Mouse (Mus musculus) kidney, embryonic 14.5 days (tissue): Measurements from ENCODE around the gene Gk5. TPM values are rescaled to one million over a fixed set of nuclear protein-coding genes. Genes with fewer than 3 reads are reported as not detected.
"Not testable (repeated sequence)": the region's sequence is repeated elsewhere in the genome, so short reads cannot be mapped to it uniquely, and the experiment has no call there.

Source experiments
- ATAC-seq: fragments of 200-750 bp; cut with Nextera tagmentation; 2 replicates; pipeline ENCODE4 v1.8.0; 2017; ENCODE audit warnings: moderate number of reproducible peaks, mild to moderate bottlenecking, moderate TSS enrichment, moderate library complexity; ENCODE audit not compliant: low FRiP score, low TSS enrichment
- H3K27ac ChIP-seq: fragments of 300-500 bp; sonication (generic); 2 replicates; pipeline ENCODE4 v1.5.1; 2014; ENCODE audit warnings: low read depth, mild to moderate bottlenecking, low read length, moderate library complexity, mixed read lengths
- H3K27me3 ChIP-seq: fragments of 300-500 bp; sonication (generic); 2 replicates; pipeline ENCODE4 v1.6.1; 2014; ENCODE audit warnings: mild to moderate bottlenecking, low read length; ENCODE audit not compliant: control insufficient read depth, insufficient read depth
- H3K36me3 ChIP-seq: fragments of 300-500 bp; sonication (generic); 2 replicates; pipeline ENCODE4 v1.6.1; 2014; ENCODE audit warnings: low read length, mixed read lengths; ENCODE audit not compliant: control insufficient read depth, insufficient read depth
- H3K4me1 ChIP-seq: fragments of 300-500 bp; sonication (generic); 2 replicates; pipeline ENCODE4 v1.6.1; 2014; ENCODE audit warnings: low read length, mixed read lengths; ENCODE audit not compliant: control insufficient read depth, insufficient read depth
- H3K4me2 ChIP-seq: fragments of 300-500 bp; sonication (generic); replicated peaks from 2 replicates; pipeline ENCODE4 v1.6.1; 2014; ENCODE audit warnings: low read depth, mild to moderate bottlenecking, low read length
- H3K4me3 ChIP-seq: fragments of 300-500 bp; sonication (generic); 2 replicates; pipeline ENCODE4 v1.5.1; 2014; ENCODE audit warnings: mild to moderate bottlenecking, low read length
- H3K9ac ChIP-seq: fragments of 300-500 bp; sonication (generic); 2 replicates; pipeline ENCODE4 v1.6.1; 2014; ENCODE audit warnings: low read depth, mild to moderate bottlenecking, low read length, moderate library complexity
- H3K9me3 ChIP-seq: fragments of 300-500 bp; sonication (generic); 2 replicates; pipeline ENCODE4 v1.6.1; 2016; ENCODE audit warnings: low read length; ENCODE audit not compliant: control insufficient read depth
- WGBS: fragments of 180-500 bp; shearing (Covaris S2); extraction: QIAGEN DNeasy Blood & Tissue Kit; methylation state at CpG from one replicate; pipeline ENCODE4 v1.1.7; 2014; 5-methylcytosine and 5-hydroxymethylcytosine counted together
- polyA plus RNA-seq: library from polyadenylated mRNA; unstranded; fragments of >200 nt; fragmentation: Nextera tagmentation; extraction: Ambion mirVana; gene quantifications from 2 replicates; pipeline ENCODE4 v1.2.1, GENCODE M21; 2014

Gene Gk5
- 4.7 and 6.8 TPM in 2 replicates for polyA plus RNA-seq

DNA sequence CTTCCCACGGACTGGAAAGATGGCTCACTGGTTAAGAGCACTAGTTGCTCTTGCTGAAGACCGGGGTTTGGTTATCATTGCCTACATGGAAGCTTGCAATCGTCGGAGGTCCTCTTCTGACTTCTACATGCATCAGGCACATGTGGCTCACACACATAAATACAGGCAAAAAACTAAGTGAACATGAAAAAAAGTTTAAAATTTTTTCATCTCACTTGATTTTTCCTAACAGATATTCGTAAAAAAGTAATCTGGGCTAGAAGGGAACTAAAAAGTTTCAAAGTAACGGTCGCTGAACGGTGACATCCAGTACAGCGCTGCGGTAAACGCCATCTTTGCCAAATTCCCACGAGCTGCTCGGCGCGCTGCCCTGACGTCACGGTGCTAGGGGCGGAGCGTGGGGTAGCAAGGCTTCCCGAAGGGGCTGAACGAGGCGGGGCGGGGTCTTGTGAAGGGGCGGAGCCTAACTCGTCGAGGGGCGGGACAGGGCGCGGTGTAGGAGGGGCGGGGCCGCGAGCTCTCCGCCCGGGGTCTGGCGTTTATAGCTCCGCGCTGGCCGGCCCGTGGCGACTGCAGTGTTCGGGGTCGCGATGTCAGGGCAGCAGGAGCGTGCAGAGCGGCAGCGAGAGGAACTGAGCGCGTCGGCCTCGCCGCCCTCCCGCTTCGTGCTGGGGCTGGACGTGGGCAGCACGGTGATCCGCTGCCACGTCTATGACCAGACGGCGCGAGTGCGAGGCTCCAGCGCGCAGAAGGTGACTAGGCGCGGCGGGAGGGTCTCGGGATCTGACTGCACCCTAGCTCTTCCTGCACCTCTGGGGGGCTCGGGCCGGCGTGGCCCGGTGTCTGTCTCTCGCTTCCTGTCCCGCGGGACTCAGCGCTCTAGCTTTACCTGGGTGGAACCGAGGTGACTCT, at the start of gene Gk5:
Gene Gk5, plus strand, starts transcription at position 502 of the 912 bp plus-strand sequence.
- no peaks in the 10 kb centered on the region for H3K27me3 ChIP-seq
- peak; percentile 99 for ATAC-seq

DNA sequence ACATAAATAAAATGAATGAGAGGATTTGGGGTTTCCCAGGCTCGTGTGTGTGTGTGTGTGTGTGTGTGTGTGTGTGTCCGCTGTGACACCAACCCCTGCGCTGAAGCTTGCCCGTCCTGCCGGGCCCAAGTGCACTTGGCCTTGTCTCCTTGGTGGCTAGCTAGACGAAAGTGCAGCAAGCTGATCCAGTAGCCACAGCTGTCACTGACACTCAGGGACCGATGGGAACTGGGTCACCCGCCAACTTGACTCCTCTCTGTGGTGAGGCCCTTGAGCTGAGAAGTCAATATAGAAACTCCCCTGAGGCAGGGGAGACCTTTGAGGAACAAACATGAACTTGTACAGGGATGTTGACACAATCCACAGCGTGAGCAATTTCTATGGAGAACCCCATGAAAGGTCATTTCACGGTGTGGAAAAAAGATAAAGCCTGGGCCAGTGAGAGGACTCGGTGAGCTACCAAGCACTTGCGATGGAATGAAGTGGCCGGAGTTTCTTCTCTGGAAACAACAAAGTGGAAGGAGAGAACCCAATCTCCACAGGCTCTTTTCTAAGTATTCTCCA, 40.3 kb upstream of the Gk5 start:
- ATAC-seq, result no peak
- H3K9me3 ChIP-seq, result no peaks in the 10 kb centered on the region
- H3K9ac ChIP-seq, result no peak overlapping the region
- no peak overlapping the region for H3K4me3 ChIP-seq
- H3K4me1 ChIP-seq, result no peaks in the 10 kb centered on the region
- H3K36me3 ChIP-seq, result no peaks in the 10 kb centered on the region
- H3K27me3 ChIP-seq, result no peaks in the 10 kb centered on the region
- no peak overlapping the region for H3K27ac ChIP-seq
- 95% methylated on average over 13 of the region's 13 CpGs for WGBS
- H3K4me2 ChIP-seq, result no peak overlapping the region

More for the DNA sequence above, at the start of gene Gk5:
- under 1% methylated on average over 76 of the region's 76 CpGs for WGBS
- no peaks in the 10 kb centered on the region for H3K9me3 ChIP-seq
- H3K4me1 ChIP-seq, result 0 out of 2 replicates have a peak, but pooled peaks cover 5% of the 10 kb centered on the region
- peak within 1 kb of the TSS; percentile 65 for H3K9ac ChIP-seq
- H3K27ac ChIP-seq, result no peak within 1 kb of the TSS
- no peaks in the 10 kb centered on the region for H3K36me3 ChIP-seq
- H3K4me2 ChIP-seq, result peak within 1 kb of the TSS; percentile 85
- H3K4me3 ChIP-seq, result peak within 1 kb of the TSS; percentile 55

DNA sequence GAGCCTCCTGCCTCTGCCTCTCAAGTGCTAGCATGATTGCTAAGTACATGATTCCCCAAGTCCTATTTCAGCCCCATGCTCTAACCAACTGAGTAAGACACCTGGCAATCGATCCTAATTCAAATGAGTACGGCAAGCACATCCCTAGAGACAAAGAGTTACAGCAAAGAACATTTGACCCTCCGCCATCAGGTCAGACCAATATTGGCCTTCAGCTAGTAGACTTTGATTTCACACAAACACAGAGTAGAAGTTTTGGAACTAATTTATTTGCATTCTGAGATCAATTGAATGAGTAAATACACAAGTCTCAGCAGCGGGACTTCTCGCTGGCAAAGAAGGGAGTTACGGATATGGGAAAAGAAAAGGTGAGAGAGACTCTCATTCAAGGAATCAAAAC, 33.9 kb upstream of the Gk5 start:
- no peaks in the 10 kb centered on the region for H3K9me3 ChIP-seq
- H3K9ac ChIP-seq, result no peak overlapping the region
- no peak overlapping the region for H3K27ac ChIP-seq
- H3K4me2 ChIP-seq, result no peak overlapping the region
- WGBS, result 94% methylated on average over 6 of the region's 6 CpGs
- no peak overlapping the region for H3K4me3 ChIP-seq
- no peaks in the 10 kb centered on the region for H3K36me3 ChIP-seq
- no peak for ATAC-seq
- H3K27me3 ChIP-seq, result no peaks in the 10 kb centered on the region
- no peaks in the 10 kb centered on the region for H3K4me1 ChIP-seq

DNA sequence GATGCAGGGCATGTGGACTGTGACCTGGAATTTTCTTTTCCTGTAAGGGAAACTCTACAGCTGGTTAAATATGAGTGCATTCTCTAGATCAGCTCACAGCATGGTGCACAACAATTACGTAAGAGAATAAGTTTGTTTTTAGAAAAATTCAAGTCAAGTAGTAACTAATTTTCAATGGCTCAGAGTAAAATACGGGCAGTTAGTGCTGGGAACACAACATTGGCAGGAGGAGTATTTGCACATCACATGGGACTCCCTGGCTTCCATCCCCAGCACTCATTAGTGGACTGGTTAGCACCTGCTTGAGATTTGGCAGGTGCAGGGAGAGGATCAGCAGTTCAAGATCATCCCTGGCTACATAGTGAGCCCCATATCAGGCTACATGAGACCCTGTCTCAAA, 31.5 kb upstream of the Gk5 start:
- no peak for ATAC-seq
- no peaks in the 10 kb centered on the region for H3K36me3 ChIP-seq
- H3K4me2 ChIP-seq, result no peak overlapping the region
- no peaks in the 10 kb centered on the region for H3K27me3 ChIP-seq
- 80% methylated on average over 2 of the region's 2 CpGs for WGBS
- H3K27ac ChIP-seq, result no peak overlapping the region
- H3K4me1 ChIP-seq, result no peaks in the 10 kb centered on the region
- no peaks in the 10 kb centered on the region for H3K9me3 ChIP-seq
- H3K9ac ChIP-seq, result no peak overlapping the region
- H3K4me3 ChIP-seq, result no peak overlapping the region

DNA sequence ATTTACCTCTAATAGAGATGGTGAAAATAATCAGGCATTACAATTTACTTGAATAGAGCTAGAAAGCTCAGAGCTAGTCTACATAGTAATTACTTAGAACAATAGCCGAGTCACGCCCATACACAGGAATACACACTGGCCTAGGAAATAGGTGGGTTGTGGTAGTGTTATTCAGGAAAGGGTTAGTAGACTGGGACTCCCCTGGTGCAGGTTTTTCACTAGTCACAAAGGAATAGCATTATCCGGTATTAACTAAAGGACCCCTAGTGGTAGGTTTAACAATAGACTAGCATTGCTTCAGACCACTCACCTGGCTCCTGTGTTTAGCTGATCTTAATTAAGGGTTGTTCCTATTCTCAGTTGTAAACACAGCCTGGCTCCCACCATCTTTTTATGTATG, 30.7 kb upstream of the Gk5 start:
- H3K4me3 ChIP-seq, H3K4me1 ChIP-seq, ATAC-seq, H3K4me2 ChIP-seq, H3K9me3 ChIP-seq, H3K27ac ChIP-seq, H3K9ac ChIP-seq, H3K27me3 ChIP-seq, H3K36me3 ChIP-seq: not testable (repeated sequence)
- WGBS, result 90% methylated on average over 3 of the region's 3 CpGs

DNA sequence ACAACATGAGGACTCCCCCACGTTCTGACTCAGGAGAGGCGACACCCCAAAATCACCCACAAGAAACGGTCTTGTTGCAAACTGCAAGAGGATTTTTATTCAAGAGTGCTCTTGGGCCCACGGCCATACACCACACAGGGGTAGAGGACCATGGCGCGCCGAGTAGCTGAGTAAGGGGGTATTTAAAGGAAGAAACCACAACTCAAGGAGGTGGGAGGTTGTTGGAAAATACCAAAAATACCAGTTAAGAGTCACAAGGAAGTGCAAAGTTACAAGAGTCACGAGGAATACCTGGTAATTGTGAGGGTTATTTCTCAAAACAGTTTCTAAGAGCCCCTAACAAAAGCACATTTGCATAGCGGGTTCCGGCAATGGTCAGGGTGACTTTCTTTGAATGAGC, 26.5 kb upstream of the Gk5 start:
- not testable (repeated sequence) for H3K27ac ChIP-seq, H3K36me3 ChIP-seq, H3K9ac ChIP-seq, H3K4me3 ChIP-seq, H3K27me3 ChIP-seq, H3K4me2 ChIP-seq, ATAC-seq, H3K9me3 ChIP-seq, H3K4me1 ChIP-seq
- WGBS, result 89% methylated on average over 10 of the region's 10 CpGs

DNA sequence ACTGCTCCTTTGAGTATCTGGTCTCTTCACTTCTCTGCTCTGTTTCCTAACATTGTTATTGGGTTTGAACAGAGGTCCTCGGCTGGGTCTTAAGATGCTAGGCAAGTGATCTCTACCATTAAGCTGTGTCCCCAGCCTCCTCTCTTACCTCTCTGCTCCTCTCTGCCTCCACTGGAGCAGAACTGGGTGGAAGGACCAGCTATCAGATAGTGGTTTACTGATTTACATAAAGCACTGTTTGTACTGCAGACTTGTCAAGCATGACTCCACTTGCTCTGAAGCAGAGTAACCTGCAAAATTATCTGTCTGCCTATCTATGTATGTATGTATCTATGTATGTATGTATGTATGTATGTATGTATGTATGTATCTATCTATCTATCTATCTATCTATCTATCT, 25.9 kb upstream of the Gk5 start:
- no peaks in the 10 kb centered on the region for H3K27me3 ChIP-seq
- no peak overlapping the region for H3K27ac ChIP-seq
- no peak overlapping the region for H3K4me2 ChIP-seq
- peaks cover 8% of the 10 kb centered on the region; the same call in 1 of the 2 replicates for H3K9me3 ChIP-seq
- H3K9ac ChIP-seq, result no peak overlapping the region
- no peak overlapping the region for H3K4me3 ChIP-seq
- H3K36me3 ChIP-seq, result no peaks in the 10 kb centered on the region
- H3K4me1 ChIP-seq, result no peaks in the 10 kb centered on the region
- ATAC-seq, result no peak
- WGBS, result 91% methylated on average over 1 of the region's 1 CpGs

DNA sequence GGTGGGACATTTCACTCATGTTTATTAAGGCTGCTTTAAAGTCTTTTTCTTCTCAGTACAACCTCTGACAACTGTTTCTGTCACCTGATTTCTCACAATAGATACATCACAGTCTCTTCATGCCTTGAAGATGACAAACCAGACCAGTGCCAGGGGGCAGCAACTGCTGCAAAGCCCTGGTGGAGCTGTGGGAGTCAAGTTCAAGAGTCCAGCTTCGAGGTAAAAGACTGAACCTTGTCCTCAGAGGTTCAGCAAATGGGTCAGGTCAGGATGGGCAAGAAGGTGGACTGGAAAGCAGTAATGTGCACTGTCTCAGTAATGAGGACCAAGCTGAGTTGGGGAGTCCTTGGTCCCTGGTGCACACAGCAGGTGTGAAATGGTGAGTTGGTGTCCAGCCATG, 24.8 kb upstream of the Gk5 start:
- Histone ChIP-seq H3K27ac (no peak overlapping the region), H3K4me1 (no peaks in the 10 kb centered on the region), H3K9me3 (peaks cover 15% of the 10 kb centered on the region), H3K9ac (no peak overlapping the region), H3K4me2 (no peak overlapping the region), H3K4me3 (no peak overlapping the region), H3K36me3 (no peaks in the 10 kb centered on the region), H3K27me3 (no peaks in the 10 kb centered on the region)
- 63% methylated on average over 1 of the region's 1 CpGs for WGBS
- ATAC-seq, result no peak

DNA sequence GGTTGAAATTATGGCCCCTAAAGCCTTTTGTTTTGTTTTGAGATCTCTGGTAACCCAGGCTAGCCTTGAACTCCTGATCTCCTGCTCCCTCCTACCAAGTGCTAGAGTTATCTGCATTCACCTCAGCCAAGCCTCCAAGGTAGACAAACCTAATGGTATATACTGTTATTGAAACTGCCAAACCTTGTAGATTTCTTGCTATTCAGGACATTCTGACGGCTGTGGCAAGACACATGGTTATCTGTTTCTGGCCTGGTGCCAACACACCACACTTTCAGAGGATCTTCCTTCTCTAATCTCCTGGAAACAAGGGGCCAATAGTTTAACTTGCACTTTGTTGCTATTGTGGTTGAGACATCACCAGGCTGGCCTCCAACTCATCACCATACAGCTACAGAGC, 24.0 kb upstream of the Gk5 start:
- H3K9me3 ChIP-seq, result peaks cover 23% of the 10 kb centered on the region
- no peak overlapping the region for H3K4me3 ChIP-seq
- 82% methylated on average over 1 of the region's 1 CpGs for WGBS
- no peak overlapping the region for H3K4me2 ChIP-seq
- ATAC-seq, result no peak
- H3K27ac ChIP-seq, result no peak overlapping the region
- H3K27me3 ChIP-seq, result no peaks in the 10 kb centered on the region
- no peaks in the 10 kb centered on the region for H3K4me1 ChIP-seq
- no peak overlapping the region for H3K9ac ChIP-seq
- H3K36me3 ChIP-seq, result no peaks in the 10 kb centered on the region
